Mouse (Mus musculus): ENCODE measurements at regions not wholly inside any gene's neighbourhood (a gene's known extent, or its start where the extent isn't known, plus 50 kb on each side); places are given as distances from the start of the nearest gene placed in this dataset.

GRCm38 (mm10) chr5:29870537-29870936, 134.8 kb upstream of the Gm5129 start:
- ATAC-seq (ENCODE audit: low read depth), result no peak
- Histone ChIP-seq H3K4me2 (ENCODE audit: low read depth, low read length) (no peak overlapping the region), H3K4me3 (ENCODE audit: low read length) (no peak overlapping the region), H3K27ac (ENCODE audit: low read length) (no peak overlapping the region), H3K9me3 (ENCODE audit: control insufficient read depth, low read length) (no peaks in the 10 kb centered on the region), H3K27me3 (ENCODE audit: control insufficient read depth, insufficient read depth, low read depth, low read length) (no peaks in the 10 kb centered on the region), H3K4me1 (replicated peaks; ENCODE audit: control insufficient read depth, insufficient read depth, low read length) (no peaks in the 10 kb centered on the region), H3K36me3 (ENCODE audit: control insufficient read depth, insufficient read depth, low read length) (no peaks in the 10 kb centered on the region), H3K9ac (ENCODE audit: low read length) (no peak overlapping the region)
- 33% methylated on average over 3 of the region's 3 CpGs for WGBS

DNA sequence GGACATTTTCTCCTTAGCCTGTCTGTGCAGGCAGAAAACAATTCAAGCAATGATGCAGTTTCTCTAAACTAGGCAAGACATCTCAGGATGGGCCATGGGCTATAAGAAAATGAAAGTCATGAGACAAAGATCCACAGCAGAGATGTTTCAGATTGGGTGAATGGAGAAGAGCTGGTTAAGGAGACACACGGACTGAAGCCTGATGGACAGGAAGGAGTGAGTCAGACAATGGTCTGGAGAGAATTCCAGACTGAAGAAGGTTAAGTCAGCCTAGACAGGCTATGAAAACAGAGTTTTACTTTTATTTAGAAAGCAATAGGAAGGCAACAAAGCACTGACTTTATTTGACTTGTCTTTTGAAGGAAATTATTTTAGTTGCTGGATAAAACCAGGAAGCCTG, 137.5 kb upstream of the Il6 start:
- Histone ChIP-seq H3K27ac (ENCODE audit: low read length) (no peak overlapping the region), H3K4me3 (ENCODE audit: low read length) (no peak overlapping the region), H3K4me2 (ENCODE audit: low read depth, low read length) (no peak overlapping the region), H3K9ac (ENCODE audit: low read length) (no peak overlapping the region), H3K9me3 (ENCODE audit: control insufficient read depth, low read length) (no peaks in the 10 kb centered on the region), H3K27me3 (ENCODE audit: control insufficient read depth, insufficient read depth, low read depth, low read length) (no peaks in the 10 kb centered on the region), H3K36me3 (ENCODE audit: control insufficient read depth, insufficient read depth, low read length) (no peaks in the 10 kb centered on the region), H3K4me1 (replicated peaks; ENCODE audit: control insufficient read depth, insufficient read depth, low read length) (no peaks in the 10 kb centered on the region)
- no peak for ATAC-seq (ENCODE audit: low read depth)
- 43% methylated on average over 1 of the region's 1 CpGs for WGBS

DNA sequence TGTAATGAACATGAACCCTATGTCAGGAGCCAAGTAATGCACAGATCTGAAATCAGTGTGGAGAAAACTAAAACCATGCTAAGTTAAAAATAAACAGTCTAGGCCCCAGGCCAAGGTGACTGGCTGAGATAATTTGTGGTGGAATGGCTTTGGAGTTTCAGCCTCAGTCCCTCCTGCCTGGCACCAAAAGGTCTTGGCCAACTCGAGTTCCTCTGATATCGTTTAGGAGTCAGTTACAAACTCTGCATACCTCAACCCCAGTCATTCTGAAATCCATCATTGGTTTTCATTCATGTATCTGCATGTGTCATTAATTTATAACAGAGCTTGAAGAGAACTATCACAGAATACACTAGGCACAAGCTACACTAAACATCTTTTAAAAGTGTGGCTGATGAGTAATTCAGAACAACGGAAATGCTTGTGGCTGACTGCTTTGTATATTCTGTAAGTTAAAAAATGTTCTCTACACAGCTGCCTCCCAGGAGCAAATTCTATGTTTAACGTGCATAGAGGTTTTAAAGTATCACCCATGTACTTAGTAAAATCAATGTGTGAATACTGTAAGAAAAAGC, 125.6 kb upstream of the Il6 start:
- no peak overlapping the region for H3K9ac ChIP-seq (ENCODE audit: low read length)
- H3K36me3 ChIP-seq (ENCODE audit: control insufficient read depth, insufficient read depth, low read length), result no peaks in the 10 kb centered on the region
- H3K4me3 ChIP-seq (ENCODE audit: low read length), result no peak overlapping the region
- no peak overlapping the region for H3K4me2 ChIP-seq (ENCODE audit: low read depth, low read length)
- WGBS, result 40% methylated on average over 4 of the region's 4 CpGs
- ATAC-seq (ENCODE audit: low read depth), result no peak
- H3K27ac ChIP-seq (ENCODE audit: low read length), result no peak overlapping the region
- no peaks in the 10 kb centered on the region for H3K4me1 ChIP-seq (replicated peaks; ENCODE audit: control insufficient read depth, insufficient read depth, low read length)
- H3K9me3 ChIP-seq (ENCODE audit: control insufficient read depth, low read length), result no peaks in the 10 kb centered on the region
- no peaks in the 10 kb centered on the region for H3K27me3 ChIP-seq (ENCODE audit: control insufficient read depth, insufficient read depth, low read depth, low read length)

- ATAC-seq (ENCODE audit: low read depth), result no peak
- H3K27me3 ChIP-seq (ENCODE audit: control insufficient read depth, insufficient read depth, low read depth, low read length), result no peaks in the 10 kb centered on the region
- 69% methylated on average over 2 of the region's 2 CpGs for WGBS
Observed at GRCm38 (mm10) chr5:29892344-29892743, 120.6 kb upstream of the Il6 start.

GRCm38 (mm10) chr5:29892861-29893260, 120.1 kb upstream of the Il6 start:
- no peak for ATAC-seq (ENCODE audit: low read depth)
- Histone ChIP-seq H3K4me1 (replicated peaks; ENCODE audit: control insufficient read depth, insufficient read depth, low read length) (no peaks in the 10 kb centered on the region), H3K36me3 (ENCODE audit: control insufficient read depth, insufficient read depth, low read length) (no peaks in the 10 kb centered on the region), H3K9ac (ENCODE audit: low read length) (no peak overlapping the region), H3K4me3 (ENCODE audit: low read length) (no peak overlapping the region), H3K27ac (ENCODE audit: low read length) (no peak overlapping the region), H3K27me3 (ENCODE audit: control insufficient read depth, insufficient read depth, low read depth, low read length) (no peaks in the 10 kb centered on the region), H3K9me3 (ENCODE audit: control insufficient read depth, low read length) (no peaks in the 10 kb centered on the region), H3K4me2 (ENCODE audit: low read depth, low read length) (no peak overlapping the region)
- WGBS, result 81% methylated on average over 2 of the region's 2 CpGs

More at GRCm38 (mm10) chr5:29892344-29892743, 120.6 kb upstream of the Il6 start:
- Histone ChIP-seq H3K9ac (ENCODE audit: low read length) (no peak overlapping the region), H3K9me3 (ENCODE audit: control insufficient read depth, low read length) (no peaks in the 10 kb centered on the region), H3K36me3 (ENCODE audit: control insufficient read depth, insufficient read depth, low read length) (no peaks in the 10 kb centered on the region), H3K4me2 (ENCODE audit: low read depth, low read length) (no peak overlapping the region), H3K4me3 (ENCODE audit: low read length) (no peak overlapping the region), H3K4me1 (replicated peaks; ENCODE audit: control insufficient read depth, insufficient read depth, low read length) (no peaks in the 10 kb centered on the region), H3K27ac (ENCODE audit: low read length) (no peak overlapping the region)

DNA sequence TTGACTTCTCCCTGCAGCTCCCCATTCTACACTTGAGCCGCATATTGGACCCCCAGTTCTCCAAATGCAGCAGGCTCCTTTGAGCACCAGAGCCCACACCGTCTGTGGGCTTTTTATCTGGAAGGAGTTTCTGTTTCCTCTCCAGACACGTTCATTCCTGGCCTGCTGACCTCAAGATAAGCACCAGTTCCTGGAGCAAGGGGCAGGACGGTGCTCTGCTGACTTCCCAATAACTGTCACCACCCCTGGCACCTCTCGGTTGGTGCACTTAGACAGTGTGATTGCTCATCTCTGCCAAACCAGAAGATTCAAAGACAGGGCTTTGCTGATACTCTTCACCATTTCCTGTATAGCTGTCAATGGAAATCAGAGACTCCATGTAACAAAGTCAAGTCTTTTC, 119.1 kb upstream of the Il6 start:
- no peak for ATAC-seq (ENCODE audit: low read depth)
- Histone ChIP-seq H3K4me3 (ENCODE audit: low read length) (no peak overlapping the region), H3K9ac (ENCODE audit: low read length) (no peak overlapping the region), H3K36me3 (ENCODE audit: control insufficient read depth, insufficient read depth, low read length) (no peaks in the 10 kb centered on the region), H3K4me2 (ENCODE audit: low read depth, low read length) (no peak overlapping the region), H3K9me3 (ENCODE audit: control insufficient read depth, low read length) (no peaks in the 10 kb centered on the region), H3K27me3 (ENCODE audit: control insufficient read depth, insufficient read depth, low read depth, low read length) (no peaks in the 10 kb centered on the region), H3K27ac (ENCODE audit: low read length) (no peak overlapping the region), H3K4me1 (replicated peaks; ENCODE audit: control insufficient read depth, insufficient read depth, low read length) (no peaks in the 10 kb centered on the region)
- WGBS, result 14% methylated on average over 5 of the region's 5 CpGs

DNA sequence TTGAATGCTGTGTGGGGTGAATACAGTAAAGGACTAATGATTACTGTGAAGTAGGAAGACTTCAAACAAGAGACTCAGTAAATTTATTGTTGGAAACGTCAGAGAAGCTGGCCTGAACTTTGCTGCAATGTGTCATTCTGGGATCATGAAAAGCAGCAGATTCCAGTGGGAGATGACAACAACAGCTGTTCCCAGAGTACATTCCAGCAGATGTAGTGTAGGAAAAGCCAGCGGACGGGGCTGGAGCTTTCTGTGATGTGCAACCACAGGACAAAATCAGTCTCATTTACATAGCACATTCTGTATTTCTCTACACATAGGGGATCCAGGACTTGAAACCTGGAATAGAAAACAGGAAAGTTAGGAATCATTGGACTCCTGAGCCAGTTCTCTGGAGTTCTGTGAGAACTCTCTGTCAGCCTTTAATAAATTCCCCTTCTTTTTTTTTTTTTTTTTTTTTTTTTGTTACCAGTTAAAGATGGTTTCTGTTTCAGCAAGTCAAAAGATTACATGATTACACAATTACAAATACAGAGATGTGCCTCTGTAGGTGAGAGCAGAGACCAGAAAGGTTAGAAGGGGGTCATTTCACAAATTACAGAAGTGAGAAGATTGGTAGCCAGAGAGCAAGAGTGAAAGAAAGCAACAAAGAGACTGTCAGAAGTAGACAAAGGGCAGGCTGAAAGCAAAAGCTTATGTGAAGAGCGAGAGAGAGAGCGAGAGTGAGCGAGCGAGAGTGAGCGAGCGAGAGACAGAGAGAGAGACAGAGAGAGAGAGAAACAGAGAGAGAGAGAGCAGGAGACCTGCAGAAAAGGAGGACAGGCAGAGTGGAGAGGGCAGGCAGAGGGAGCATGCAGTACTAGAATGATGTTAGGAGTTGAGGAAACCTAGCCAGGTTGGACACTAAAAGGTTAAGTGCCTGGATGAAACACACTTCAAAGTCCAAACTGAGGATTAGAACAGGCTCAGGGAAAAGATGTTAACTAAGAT, 118.0 kb upstream of the Il6 start:
- Histone ChIP-seq H3K9ac (ENCODE audit: low read length) (no peak overlapping the region), H3K4me3 (ENCODE audit: low read length) (no peak overlapping the region), H3K4me2 (ENCODE audit: low read depth, low read length) (no peak overlapping the region), H3K27ac (ENCODE audit: low read length) (no peak overlapping the region), H3K4me1 (replicated peaks; ENCODE audit: control insufficient read depth, insufficient read depth, low read length) (no peaks in the 10 kb centered on the region), H3K9me3 (ENCODE audit: control insufficient read depth, low read length) (no peaks in the 10 kb centered on the region), H3K36me3 (ENCODE audit: control insufficient read depth, insufficient read depth, low read length) (no peaks in the 10 kb centered on the region), H3K27me3 (ENCODE audit: control insufficient read depth, insufficient read depth, low read depth, low read length) (no peaks in the 10 kb centered on the region)
- 49% methylated on average over 9 of the region's 9 CpGs for WGBS
- ATAC-seq (ENCODE audit: low read depth), result peak; percentile 67

DNA sequence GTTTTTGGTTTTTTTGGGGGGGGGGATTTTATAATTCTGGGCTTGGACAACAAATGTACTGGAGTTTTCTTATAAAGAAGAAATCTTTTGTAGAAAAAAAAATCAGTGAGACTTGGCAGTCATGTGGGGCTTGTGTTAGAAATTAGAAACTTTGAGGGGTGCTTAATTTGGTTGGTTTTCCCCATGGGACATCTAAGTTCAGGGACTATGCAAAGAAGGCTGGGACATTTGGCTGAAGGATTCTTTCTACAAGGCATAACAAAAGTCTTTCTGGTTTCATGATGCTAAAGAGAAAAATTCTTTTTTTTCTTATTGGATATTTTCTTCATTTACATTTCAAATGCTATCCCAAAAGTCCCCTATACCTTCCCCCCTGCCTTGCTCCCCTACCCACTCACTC, 115.3 kb upstream of the Il6 start:
- H3K4me3 ChIP-seq (ENCODE audit: low read length), result no peak overlapping the region
- no peak for ATAC-seq (ENCODE audit: low read depth)
- no peak overlapping the region for H3K27ac ChIP-seq (ENCODE audit: low read length)
- H3K4me1 ChIP-seq (replicated peaks; ENCODE audit: control insufficient read depth, insufficient read depth, low read length), result no peaks in the 10 kb centered on the region
- no peaks in the 10 kb centered on the region for H3K27me3 ChIP-seq (ENCODE audit: control insufficient read depth, insufficient read depth, low read depth, low read length)
- no peaks in the 10 kb centered on the region for H3K36me3 ChIP-seq (ENCODE audit: control insufficient read depth, insufficient read depth, low read length)
- no peaks in the 10 kb centered on the region for H3K9me3 ChIP-seq (ENCODE audit: control insufficient read depth, low read length)
- H3K9ac ChIP-seq (ENCODE audit: low read length), result no peak overlapping the region
- H3K4me2 ChIP-seq (ENCODE audit: low read depth, low read length), result no peak overlapping the region

- Histone ChIP-seq H3K9ac (ENCODE audit: low read length) (no peak overlapping the region), H3K27me3 (ENCODE audit: control insufficient read depth, insufficient read depth, low read depth, low read length) (no peaks in the 10 kb centered on the region), H3K4me1 (replicated peaks; ENCODE audit: control insufficient read depth, insufficient read depth, low read length) (no peaks in the 10 kb centered on the region), H3K9me3 (ENCODE audit: control insufficient read depth, low read length) (no peaks in the 10 kb centered on the region), H3K36me3 (ENCODE audit: control insufficient read depth, insufficient read depth, low read length) (no peaks in the 10 kb centered on the region), H3K27ac (ENCODE audit: low read length) (no peak overlapping the region), H3K4me3 (ENCODE audit: low read length) (no peak overlapping the region), H3K4me2 (ENCODE audit: low read depth, low read length) (no peak overlapping the region)
- ATAC-seq (ENCODE audit: low read depth), result no peak
- WGBS, result 76% methylated on average over 2 of the region's 2 CpGs
Observed at GRCm38 (mm10) chr5:29901716-29902115, 111.2 kb upstream of the Il6 start.
